Mouse (Mus musculus) spleen, postnatal 10 days (tissue): Measurements from ENCODE around the gene Tlnrd1.
A peak's percentile ranks its signal among the peaks of the same experiment; 100 is the strongest.
"Not testable (repeated sequence)": the region's sequence is repeated elsewhere in the genome, so short reads cannot be mapped to it uniquely, and the experiment has no call there.

Experiments
- DNase-seq, 2 experiments: peaks; one replicate each; pipeline ENCODE4 v3.0.0; 2021 to 2022; ENCODE audit warnings: low spot score in 2 of 2

Gene Tlnrd1

DNA sequence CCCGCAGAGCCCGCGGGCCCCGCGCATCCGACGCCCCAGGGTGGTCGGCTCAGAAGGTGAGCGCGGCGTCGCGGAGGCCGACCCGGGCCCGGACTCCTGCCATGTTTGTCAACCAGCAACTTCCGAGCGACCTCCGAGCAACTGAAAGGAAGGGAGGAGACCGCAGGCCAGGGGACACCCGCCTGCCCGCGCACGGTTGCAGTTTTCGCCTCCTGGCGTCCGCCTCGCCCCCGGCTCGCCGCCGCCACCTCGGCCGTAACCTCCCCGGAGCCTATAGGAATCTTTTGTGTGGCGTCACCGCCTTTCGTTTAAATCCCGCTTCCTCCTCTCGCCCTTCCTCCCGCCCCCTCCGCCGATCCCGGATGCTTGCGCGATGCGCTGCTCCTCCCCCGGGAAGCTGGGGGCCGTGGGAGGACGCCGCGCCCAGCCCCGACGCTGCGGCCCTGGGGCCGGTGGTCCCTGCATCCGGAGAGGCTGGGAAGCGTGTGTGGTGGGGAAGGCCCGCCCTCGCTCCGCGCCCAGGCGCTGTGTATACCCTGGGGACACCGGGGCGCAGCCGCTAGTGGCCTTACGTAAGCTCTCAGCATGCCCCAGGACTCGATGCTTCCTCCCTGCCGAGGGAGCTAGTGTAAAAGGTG lies at the start of gene Tlnrd1, which contains the start of gene Mesd:
Tlnrd1 (minus strand) TSS at position 285 of the 638 bp plus-strand sequence.
Mesd (plus strand) TSS at position 446 of the 638 bp plus-strand sequence.
- DNase-seq = peak; percentile 85 to 87

DNA sequence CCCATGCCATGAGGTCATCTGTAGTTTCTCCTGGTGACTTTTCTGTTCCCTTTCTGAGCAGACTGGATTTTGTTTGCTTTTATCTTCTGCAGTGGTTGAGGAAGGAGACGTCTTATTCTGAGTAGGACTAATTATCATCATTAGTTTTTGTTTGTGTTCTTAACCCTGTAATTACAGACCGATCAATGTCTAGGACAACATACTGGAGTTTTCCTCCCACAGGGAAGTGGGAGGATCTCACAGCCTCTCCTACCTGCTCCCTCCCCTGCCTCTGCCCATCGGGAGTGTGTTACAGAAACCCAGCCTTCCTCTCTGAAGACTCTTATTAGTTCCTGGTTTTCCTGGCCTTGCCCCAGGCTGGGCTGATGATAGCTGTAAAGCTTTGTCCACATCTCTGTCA lies 37.5 kb upstream of the Tlnrd1 start:
- DNase-seq = no peak

DNA sequence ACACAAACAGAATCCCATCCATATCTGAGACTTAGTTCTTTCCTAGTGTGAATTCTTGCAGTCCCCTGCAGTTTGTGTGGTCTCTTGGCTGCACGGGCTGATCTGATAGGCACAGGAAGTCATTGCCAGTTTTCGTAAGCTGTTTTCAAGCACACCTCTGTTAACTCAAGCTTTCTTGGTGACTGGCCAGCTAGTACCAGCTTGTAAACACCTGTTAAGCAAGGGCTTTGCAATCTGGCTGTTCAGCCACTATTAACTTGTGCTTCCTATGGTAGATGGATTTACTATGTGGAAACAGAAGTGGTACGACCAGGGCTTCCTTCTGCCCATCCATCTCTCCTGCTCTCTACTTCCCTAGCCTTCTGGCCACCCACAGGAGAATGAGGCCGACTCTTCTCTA lies 36.1 kb upstream of the Tlnrd1 start:
- DNase-seq = no peak

DNA sequence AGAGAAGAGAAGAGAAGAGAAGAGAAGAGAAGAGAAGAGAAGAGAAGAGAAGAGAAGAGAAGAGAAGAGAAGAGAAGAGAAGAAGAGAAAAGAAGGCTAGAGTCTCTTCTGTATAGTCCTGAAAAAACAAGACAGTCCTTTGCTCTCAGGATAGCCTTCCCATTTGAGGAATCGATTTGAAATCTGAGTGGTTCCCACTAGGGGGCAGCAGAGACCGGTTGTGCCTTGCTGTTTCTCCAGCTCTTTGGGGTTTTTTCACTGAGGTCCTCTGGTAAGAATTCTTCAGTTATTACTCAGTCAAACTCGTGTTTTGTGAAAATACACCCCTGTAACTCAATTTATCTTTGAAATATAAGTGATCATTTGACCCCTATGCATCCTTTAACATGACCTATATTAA lies 30.5 kb upstream of the Tlnrd1 start:
- peak; percentile 70 to 88 for DNase-seq

DNA sequence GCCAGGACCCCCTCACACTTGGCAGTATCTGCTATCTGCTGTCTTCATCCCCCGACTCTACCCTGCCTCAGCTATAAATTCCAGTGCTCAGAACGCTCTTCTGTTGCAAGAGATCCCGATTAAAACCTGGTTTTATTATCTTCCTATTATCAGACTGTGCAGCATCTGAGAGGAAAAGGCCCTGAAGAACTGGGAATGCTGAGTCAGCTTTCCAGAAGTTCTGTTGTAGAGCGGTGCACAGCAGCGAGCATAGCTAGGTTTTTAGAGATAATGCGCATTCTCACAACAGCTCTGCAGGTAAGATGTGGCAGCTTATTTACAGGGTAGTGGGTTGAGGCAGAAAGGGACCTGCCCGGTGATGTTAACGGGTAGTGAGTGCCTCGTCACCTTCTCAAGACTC lies 29.9 kb upstream of the Tlnrd1 start:
- DNase-seq = no peak

DNA sequence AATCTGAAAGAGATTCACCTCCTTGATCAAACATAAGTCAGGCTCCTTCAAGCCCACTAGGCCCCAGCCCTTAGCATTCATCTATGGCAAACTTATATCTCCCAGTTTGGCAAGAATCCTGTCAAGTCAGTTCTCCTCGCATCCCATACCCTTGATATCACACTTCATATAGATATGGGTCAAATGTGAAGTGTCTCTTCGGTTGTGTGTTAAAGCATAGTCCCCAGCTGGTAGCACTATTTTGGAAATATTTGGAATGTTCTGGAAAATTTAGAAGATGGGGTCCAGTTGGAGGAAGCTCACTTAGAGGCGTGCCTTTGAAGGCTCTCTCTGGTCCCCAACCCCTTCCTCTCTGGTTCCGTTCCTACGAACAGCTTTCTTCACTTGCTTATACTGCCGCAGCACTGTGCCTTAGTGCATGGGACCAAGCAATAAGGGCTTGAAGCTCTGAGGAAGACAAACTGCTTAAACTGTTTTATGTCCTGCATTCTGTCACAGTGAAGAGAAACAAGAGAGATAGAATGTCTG lies 29.4 kb upstream of the Tlnrd1 start:
- DNase-seq = no peak

DNA sequence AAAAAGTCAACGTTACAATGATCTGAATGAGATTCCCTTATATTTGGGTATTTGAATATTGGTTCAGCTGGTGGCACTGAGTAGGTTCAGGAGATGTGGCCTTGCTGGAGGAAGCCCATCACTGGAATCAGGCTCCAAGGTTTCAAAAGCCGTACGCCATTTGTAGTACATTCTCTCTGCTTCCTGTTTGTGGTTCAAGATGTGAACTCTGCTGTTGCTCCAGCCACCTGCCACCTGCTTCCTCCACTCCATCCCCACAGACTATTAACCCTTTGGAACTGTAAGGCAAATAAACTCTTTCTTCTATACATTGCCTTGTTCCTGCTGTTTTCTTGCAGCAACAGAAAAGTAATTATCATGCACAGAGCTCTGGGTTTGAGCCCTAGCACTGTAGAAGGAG lies 27.8 kb upstream of the Tlnrd1 start:
- no peak for DNase-seq

DNA sequence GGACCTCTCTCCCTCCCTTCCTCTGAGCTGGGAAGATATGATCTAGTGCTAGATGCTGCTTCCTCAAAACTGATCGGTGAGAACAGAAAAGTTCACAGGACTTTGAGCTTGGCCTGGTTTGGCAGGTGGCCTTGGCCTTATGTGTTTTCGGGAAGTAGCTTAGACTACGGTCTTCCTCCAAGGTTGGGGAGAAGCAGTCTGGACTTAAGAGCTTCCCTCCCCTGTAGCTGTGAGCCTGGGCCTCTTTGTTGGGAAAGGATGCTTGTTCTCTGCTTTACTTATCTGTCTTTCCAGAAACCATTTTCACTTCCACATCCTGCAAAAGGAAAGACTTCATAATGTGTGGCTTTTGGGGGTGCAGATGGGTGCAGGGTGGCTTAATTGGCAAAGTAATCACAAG lies 20.7 kb upstream of the Tlnrd1 start:
- no peak for DNase-seq

DNA sequence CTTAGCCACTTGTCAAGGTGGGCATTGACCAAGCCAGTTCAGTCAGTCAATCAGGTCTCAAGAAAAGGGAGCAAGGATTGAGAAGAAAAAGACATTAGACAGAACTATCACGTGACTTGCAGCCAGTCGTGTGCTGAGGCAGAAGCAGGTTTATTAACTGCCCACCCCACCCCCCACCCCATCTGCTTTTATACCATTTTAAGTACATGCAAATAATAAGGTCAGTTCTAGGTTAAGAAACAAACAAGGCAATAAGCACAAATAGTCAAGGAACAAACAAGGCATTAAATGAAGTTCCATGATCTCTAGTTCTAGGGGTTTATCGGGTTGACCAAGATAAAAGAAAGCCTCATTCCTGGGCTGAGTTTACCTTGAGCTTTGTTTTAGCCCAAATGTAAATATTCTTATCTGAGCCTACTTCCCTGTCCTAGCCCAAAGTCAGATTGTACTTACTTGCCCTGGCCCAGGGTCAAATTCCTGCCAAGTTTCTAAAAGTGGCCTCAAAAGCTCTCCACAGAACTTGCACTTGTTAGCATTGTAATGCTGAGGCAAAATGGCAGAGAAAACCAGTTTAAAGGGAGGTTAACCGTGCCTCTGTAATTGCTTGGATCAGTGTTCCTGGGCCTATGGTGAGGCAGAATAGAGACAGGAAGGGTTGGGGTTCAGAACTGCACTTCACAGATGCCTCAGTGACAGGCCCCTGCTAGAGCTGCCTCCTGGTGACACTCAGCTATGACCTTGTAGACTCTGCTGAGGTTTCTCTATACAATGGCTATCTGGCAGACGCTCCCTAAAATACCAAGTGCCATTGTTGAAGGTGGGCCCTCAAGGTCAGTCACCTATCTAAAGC lies 18.4 kb upstream of the Tlnrd1 start:
- no peak for DNase-seq

DNA sequence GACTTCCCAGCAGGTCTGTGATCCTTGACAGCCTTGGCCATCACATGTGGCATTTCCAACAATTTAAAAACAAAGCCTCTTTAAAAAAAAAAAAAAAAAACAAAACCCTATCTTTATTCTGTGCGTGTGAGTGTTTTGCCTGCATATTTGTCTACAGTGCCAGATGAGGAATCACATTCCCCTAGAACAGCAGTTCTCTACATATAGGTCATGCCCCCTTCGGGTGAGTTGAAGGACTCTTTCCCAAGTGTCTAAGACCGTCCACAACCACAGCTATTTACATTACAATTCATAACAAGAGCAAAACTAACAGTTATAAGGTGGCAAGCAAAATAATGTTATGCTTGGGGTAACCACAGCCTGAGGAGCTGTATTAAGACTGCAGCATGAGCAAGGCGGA lies 17.3 kb upstream of the Tlnrd1 start:
- no peak for DNase-seq

DNA sequence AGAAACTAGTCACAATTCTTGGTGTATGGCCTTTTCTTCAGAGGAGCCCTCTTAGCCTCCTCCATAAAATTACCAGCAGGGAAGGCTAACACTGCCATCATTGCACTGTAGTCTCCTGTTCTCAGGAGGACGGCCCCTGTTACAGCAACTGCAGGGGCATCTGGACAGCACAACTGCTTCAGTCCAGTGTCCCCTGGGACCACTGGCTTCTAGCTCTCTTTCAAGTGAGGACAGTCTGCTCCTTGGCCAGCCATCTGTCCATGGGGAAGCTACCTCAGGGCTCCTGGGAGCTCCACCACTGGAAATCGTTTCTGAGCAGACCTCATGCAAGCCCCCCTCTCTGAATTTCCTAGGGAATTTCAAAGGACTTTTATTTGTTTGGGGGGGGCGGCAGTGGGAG lies 16.4 kb upstream of the Tlnrd1 start:
- no peak for DNase-seq

DNA sequence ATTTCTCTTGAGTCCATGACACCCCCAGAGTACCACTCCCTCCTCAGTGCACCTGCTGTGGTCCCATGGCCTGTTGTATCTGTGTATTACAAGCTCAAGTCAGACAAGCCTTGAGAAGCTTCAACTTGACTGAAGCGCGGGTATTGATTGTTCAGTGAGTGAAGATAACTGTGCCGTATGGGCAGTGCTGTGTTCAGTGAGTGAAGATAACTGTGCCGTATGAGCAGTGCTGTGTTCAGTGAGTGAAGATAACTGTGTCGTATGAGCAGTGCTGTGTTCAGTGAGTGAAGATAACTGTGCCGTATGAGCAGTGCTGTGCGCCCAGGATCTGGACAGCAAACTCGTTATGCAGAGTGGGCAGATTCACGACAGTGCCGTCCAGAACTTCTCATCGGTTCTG lies 14.2 kb upstream of the Tlnrd1 start:
- DNase-seq = no peak

DNA sequence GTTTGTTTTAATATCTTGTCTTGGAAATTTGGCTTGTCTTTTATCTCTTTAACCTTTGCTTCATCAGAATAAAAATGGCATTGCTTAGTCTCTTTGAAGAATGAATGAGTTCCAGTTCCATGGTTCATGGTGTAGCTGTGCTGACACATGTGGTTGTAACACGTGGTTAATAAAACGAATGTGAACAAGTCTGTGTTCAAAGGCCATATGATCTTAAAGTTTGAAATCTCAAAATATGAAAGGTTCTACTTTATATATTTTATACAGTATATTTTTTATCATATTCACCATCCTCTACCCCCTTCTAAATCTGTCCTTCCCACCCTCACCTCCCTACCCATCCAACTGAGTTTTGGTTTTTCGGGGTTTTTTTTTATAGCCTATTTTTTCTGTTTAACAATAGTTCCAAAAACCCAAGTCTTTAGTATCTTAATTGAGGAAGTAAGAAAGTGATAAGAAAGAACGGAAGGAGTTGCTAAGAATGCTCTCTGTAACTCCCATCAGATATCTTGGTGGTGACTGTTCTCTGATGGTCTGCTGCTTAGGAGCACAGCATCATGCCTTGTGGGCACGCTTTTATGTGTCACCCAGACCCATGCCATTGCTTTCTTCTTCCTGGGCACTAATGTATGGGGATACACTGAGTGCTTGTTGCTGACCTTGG lies 12.1 kb upstream of the Tlnrd1 start:
- DNase-seq = no peak

DNA sequence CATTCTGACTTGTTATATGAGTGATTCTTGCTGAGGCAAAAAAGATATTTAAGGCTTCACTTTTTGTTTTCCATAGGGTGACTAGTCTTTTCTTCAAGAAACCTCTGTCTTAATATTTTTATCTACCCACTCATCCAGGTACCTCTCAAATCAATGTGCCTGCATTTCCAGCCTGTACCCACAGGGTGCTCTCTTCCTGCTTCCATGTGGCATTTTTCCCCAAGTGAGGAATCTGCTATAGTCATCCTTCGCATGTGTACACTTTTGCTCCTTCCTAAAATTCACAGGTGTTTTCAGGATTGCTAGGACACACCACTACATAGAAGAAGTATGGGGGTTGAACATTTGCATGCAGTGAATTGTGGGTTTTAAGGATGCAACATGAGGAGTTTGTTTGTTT lies 10.2 kb upstream of the Tlnrd1 start:
- DNase-seq = no peak

DNA sequence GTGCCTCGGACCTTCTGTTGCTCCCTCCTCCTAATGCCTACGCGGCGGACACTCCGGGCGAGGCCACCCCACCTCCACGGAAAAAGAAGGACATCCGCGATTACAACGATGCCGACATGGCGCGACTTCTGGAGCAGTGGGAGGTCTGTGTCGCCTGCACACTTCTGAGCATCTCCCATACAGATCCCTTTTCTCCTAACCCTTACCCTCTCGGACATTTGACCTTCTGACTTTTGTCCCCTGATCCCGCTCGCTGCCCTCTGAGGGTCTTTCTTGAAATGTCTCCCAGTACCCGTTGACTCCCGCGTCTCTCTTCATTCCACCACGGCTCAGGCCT lies 8.2 kb upstream of the Tlnrd1 start:
- no peak for DNase-seq

DNA sequence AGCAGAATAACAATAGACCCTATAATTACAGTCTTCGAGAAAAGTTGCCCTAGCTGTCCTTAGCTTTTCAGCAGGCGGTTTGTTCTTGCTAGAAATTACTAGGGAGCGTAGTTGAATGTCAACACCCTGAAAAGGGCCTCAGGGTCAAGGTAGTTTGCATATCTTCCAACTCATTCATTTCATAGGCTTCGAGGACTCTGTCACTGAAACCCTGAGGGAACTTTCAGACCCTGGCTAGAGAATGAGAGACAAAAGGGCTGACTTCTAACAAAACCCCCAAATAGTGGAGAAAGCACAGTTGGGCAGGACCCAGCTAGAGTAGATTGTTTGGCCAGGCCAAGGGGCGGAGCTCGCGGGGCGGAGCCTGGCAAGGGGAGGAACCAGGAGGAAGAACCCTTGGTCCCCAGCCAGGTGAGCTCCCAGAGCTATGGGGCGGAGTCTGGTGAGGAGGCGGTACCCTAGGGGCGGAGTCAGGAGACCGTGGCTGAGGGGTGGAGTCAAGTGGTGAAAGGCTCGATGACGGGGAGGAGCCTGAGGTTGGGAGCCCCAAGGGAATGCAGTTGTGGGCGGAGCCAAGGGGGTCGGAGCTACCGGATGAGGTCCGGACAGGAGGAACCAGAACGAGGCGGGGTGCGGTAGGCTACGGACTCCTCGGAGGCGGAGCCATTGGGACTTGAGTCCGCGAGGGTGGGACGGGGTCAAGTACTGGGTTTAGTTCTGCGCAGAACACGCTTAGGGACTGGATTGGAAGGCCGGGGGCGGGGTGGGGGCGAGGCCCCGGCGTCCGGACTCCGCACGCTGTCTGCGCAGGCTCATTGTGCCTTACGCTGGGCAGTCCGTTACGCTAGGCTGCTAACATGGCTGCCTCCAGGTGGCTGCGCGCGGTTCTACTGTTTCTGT lies 7.6 kb upstream of the Tlnrd1 start:
- DNase-seq = peak; percentile 100

DNA sequence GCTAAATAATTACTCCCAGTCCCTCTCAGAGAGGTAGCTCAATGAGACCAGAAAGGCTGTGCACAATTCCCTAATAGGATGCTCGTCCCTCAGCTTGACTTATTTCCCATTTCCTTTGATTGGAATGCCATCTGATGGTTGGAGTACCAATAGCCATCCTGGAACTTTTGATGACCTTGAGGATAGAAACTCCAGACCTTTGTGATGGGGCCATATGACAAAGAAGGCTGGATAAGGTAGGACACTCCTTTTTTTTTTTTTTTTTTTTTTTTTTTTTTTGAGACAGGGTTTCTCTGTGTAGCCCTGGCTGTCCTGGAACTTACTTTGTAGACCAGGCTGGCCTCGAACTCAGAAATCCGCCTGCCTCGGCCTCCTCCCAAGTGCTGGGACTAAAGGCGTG lies 5.8 kb upstream of the Tlnrd1 start:
- DNase-seq = not testable (repeated sequence)

DNA sequence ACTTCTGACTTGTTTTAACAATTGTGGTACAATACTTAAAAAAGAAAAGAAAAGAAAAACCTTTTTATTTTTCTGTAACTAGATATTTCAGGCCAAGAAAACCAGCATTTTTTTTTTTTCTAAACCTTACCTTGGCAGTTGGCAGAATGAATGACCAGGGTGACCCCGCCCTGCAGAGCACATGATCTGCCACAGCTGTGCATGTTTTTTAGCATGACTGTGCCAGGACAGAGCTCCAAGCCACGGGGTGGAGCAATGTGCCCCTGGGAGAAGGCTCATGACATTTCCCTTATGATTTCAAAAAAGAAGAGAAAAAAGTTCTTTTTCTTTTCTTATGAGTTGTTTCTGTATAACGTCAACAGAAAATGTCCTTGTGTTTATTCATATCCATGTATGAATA lies 5.3 kb upstream of the Tlnrd1 start:
- DNase-seq = peak in 1 of 2 experiments; percentile 62

DNA sequence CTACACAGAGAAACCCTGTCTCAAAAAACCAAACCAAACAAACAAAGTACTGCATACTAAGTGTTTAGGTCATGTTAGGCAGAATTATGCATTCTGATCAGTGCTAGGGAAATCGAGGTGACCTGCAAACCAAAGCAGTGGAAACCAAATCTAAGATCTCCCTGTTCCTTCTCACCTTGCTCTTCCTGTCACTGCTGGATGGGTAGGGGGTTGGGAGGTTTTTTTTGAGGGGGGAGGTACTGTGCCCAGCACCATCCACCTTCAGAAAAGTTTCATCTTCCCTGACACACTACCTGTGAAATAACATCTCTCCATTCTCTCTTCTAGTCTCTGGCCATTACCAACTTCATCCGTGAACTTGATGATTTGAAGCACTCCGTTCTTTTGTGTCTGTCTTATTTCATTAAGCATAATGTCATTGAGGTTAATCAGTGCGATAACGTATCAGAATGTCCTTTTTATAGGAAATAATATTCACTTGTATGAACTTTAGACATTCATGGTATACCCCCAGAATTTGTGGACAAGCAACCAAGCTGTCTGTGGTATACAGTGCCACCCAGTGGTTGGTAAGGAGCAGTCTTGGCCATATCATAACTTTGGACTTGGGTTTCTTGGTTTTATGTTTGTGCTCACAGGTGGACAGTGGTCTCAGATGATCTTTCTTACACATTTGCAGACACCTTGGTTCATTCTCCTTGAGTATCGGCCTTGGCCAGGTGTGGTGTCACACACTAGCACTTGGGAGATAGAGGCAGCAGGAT lies 2.4 kb upstream of the Tlnrd1 start:
- peak in 1 of 2 experiments; percentile 57 for DNase-seq

DNA sequence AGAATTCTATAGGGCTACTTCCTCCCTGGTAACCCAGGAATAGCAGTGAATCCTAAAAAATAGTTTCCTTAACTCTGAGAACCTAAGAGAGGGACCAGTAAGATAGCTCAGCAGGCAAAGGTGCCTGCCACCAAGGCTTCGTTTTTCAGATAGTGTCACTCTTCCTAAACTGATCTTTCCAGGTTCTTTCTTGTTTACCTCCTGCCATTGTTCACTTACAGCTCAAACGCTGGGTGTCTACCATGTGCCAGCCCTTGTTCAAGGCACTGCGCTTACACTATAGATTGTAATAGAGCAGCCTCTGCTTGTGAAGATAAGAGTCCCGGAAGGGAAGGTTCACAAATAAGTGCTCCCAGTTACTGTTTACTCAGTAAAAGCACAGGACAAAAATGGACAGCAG lies 1.7 kb upstream of the Tlnrd1 start:
- peak in 1 of 2 experiments; percentile 45 for DNase-seq
